Mouse (Mus musculus) G1E-ER4 (cell line): ENCODE results near the gene Fam135a. TPM values are rescaled to one million over a fixed set of nuclear protein-coding genes. Genes with fewer than 3 reads are reported as not detected.

Source experiments
- GATA1 ChIP-seq: IDR thresholded peaks from one replicate; pipeline ENCODE4 v1.8.0; 2012; ENCODE audit warnings: low read length, inconsistent platforms
- polyA plus RNA-seq: library from polyadenylated mRNA; stranded (reverse); fragments of >175 nt; gene quantifications from 2 replicates; pipeline ENCODE4 v1.2.3, GENCODE M21; 2012

The Fam135a gene
- polyA plus RNA-seq, 1 experiment, result not detected

DNA sequence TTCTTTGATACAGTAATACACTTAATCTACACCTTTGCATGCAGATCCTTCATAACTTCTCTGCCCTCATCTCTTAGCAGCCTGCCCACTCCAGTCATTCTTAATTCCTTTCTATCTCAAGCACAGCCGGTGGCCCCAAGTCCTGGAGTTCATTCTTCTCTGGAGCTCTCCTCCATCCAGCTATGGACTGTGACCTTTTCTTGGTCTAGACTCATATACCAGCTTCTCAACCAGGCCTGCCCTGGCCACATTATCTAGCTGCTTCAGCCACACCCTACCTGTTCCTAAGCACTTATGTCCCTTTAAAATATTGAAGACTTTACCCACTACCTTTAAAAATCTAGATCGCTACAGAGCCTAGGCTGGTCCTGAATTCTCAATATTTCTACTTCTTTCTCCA, 9.5 kb downstream of the Fam135a start:
- TF ChIP-seq GATA1, result no peak

DNA sequence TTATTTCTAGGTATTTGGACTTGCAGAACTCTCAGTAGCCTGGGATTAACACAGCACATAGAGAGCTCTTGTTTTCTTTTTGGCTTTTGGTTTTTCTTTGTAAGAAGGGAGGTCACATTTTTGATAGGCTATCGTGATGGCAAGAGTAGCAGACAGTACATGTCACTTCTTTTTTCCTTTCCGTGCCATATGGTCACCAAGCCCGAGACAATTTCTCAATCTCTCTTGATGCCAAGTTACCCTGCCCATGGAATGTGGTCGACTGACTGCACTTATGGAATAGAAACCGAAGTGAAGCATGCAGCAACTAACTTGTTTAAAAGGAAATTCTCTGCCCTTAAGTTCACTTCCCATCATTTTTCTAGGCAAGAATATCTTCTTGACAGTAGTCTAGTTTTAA, 10.0 kb downstream of the Fam135a start:
- TF ChIP-seq GATA1, result no peak

DNA sequence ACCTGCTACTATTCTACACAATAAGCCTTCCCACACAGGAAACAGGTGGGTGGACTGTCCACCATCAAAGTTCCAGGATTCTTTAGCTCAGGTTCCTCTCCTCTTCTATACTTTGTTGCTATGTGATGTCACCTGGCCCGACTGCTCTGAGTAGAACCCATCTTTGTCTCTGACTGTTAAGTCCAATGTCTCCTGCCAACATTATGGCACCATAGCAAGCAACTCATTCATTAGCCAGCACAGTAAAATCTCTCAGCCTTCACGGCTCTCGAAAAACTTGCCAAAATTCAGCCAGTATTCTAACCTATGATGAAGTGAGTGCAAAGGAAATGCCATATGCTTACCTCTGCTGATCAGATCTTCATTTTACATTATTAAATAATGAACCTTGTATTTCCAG, 14.0 kb downstream of the Fam135a start:
- TF ChIP-seq GATA1, result no peak

DNA sequence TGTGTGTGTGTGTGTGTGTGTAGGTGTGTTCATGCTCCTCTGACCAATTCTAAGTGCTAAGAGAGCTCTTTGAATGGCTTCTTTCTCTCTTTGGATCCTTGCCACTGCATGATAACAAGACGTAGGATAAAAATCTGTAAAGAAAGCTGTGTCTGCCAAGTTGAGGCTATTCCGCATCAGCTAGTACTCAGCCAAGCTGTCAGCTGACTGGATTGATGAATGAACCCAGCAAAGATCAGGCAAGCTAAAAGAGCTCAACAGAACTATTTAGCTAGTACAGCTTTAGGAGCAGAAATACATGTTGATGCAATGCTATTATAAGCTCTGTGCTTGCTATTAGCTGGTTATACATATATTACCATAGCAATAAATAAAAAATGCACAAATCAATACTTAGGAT, 25.7 kb downstream of the Fam135a start:
- no peak for TF ChIP-seq GATA1

DNA sequence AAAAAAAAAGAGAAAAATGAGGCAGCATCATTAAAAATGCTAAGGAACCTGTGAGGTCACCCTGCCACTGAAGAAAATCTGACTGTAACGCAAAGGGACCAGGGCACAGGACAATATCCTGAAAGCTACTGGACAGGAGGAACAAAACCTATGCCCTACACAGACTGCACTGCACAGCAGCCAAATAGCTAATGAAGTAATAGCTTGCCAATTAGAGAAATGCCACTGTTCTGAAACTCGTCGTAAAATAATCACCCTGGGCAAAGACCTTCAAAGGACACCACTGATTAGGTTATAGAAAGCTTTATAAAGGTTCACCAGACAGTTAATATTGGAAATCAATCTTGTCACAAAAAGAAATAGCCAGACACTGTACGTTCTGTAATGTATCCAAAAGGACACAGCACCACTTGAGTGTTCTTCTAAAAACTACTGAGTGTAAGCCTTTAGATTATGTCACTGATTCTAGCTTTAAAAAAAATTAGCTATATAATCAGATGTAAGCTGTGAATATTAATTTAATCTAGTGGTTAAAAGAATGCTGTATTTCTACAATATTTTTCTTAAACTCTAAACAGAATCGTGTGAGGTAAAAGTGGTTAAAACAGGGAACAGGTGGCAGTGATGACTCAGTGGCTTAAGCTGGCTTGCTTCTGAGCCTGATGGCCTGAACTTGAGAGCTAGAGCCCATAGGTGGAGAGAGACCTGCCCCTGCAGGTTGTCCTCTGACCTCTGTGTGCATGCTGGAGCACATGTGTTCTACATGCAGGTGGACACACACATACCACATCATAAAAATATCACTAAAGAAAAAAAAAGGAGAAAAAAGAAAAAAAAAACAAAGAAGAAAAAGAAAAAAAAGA, 26.5 kb downstream of the Fam135a start:
- TF ChIP-seq GATA1, result no peak

DNA sequence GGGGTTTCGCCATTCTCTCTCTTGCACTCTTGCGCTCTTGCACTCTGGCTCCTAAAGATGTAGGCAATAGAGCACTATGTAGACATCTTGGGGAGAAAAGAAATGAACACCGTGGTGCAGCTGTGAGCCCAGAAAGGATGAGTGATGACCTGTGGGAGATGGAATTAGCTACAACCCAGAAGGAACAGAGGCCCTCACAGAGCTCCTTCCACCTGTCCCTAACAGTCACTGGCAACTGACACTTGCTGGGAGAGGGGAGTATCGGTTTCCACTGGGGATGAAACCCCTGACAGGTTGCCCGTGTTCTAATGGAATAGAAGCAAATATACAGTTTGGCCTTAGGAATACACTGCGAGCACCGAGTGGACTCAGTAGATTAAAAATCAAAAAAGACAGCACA, 31.3 kb downstream of the Fam135a start:
- TF ChIP-seq GATA1, result no peak

DNA sequence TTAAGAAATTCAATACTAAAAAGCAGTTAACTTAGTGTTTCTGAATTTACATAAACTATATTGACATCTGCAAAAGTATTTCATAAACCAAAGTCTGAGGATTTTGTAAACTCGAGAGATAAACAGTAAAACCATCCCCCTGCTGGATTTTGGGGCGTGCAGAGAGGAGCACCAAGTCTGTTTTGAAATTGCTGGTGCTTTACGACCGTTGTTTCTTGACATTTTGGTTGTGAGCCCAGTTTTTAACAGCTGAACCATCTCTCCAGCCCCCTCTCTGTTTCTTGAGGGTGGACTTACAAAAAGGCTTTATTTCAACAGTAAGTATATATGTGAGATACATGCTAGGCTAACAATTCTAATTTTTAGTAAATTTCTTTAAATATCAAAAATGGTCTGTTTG, 33.4 kb downstream of the Fam135a start:
- TF ChIP-seq GATA1, result no peak

DNA sequence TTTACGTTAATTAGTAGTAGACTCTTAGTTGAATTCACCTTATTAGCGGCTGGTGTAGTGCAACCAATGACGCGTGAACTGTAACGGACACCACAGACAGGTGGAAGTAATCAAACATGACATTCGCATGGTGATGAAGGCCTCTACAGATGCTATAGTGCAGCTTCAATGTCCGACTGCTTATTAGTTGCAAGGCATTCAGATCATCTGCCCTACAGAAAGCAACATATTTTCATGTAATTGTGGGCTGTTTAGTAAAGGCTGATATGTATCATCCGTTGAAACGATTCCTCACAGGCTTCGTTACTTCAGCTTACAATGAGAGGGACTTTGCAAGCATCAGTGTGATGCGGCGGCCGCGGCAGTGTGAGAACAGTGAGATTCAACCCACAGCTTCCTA, 44.4 kb downstream of the Fam135a start:
- no peak for TF ChIP-seq GATA1

DNA sequence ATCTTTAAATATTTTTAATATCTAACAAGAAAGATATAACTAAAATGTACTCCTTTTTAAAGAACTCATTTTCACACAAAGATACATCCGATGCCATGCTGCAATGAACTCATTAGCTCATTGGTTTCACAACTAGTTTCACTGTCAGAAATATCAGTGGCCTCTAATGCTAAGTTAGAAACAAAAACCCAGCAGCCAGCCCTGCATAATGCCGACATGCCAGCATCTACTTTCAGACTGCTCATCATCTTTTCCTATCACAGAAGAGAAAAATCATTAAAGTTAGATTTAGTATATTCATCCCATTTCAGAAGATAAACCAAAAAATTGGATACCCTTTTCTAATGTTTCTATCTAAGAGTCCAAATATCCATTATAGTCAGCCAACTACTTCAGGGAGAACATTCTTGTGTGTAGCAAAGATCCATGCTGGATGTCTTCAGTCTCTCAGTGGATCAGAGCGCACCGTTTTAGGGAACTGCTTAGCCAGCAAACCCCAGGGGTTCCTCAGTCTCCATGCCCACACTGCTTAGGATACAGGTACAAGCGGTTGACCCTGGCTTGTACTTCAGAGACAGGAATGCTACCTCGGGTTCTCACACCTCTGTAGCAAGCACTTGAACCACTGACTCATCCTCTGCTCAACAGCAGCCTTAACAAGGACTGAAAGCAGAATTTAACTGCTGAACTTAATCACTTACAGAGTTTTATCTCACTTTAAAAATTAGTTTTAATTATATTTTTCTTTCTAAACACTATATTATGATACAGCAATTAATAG, 53.2 kb downstream of the Fam135a start:
- no peak for TF ChIP-seq GATA1

DNA sequence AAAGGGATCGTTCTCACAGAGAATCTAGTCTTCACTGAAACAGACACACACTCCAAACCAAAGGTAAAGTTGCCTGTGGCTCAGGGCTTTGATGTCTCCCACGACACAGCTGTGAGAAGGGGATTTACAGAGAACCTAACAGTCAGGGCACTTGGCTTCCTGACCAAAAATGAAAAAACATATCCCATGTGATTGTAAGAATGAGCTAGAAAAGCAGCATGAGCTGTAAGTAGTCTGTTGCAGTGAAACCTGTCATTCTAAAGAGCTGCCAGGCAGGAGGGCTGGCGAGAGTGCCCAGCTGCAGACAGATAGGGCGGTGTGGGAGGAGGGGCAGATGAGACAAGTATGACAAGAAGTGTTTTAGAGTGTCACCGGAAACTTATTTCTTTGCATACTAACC, 54.5 kb downstream of the Fam135a start:
- no peak for TF ChIP-seq GATA1

DNA sequence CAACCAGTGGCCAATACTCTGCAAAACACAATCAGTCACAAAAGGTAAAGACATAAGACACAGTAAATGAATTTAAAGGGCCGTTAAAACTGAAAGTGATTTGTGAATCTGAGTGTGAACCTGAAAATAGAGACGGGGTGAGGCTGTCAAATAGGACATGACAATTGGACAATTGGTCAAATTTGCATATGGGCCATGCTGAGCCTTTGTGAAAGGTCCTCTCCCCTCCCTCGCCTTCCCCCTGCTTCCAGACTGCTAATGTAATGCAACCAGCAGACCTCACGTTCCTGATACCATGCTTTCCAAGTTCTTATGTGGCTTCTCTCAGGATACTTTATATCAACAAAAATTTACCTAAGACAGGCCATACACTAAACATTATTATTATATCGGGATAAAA, 57.1 kb downstream of the Fam135a start:
- TF ChIP-seq GATA1, result no peak

DNA sequence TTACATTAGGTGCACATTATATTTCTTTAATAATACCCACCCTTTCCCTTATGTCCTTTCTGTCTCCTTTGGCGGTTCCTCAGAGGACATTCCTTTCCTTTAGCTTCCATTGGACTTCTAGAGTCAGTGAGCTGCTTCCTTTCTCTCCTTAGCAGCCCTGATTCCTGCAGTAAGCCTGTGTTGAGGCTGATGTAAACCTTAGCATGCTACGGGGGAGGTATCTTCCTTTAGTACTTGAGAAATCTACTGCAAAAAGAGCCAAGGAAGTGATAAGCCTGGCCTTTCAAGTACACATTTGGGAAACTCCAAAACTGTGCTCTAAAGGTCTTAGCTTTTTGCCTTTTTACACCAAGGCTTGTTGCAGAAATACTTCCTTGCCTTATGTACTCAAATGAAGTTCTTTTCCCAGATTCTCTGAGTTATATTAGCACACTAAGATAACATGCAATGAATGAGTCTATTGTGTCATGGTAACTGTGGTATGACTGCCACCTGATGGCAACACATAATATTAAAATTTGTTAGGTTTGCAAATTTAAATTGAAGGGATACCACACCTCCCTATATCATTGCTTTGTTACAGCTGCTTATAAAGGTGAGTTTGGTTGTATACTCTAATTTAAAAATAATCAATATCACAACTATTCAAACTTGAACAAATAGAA, 66.2 kb downstream of the Fam135a start:
- no peak for TF ChIP-seq GATA1

DNA sequence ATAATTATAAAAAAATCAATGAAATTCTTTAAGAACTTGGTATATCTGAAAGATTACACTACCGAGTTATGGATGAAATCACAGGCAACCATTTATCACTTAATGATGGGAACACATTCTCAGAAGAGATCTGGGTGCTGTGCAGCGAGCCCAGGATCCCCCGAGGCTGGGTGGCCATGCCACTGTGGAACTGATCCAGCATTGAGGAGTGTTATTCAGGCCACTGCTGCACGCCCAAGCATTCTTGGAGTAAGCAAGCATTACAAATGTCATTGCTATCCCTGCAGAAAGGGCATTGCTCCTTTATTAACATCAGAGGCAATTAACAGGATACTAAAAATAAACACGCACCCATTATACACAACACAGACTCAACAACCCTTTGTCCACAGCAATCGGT, 89.3 kb downstream of the Fam135a start:
- no peak for TF ChIP-seq GATA1

DNA sequence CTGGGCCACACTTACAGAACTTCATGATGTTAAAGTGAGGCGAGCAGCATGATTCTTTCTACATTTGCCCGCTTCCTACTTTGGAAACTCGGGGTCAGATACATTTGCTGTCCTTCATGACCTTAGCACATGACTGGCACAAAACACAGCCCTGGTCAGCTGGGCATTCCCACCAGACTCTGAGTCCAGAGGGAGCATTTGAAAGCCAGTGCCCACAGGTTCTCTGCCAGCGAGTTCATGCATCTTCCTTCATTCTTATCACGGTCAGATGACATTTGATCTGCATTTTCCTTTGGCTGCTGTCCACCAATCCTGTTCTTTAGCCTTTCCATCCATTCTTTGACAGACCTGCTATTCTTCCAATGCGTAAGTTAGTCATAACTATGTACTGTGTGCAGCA, 90.1 kb downstream of the Fam135a start:
- TF ChIP-seq GATA1, result no peak

DNA sequence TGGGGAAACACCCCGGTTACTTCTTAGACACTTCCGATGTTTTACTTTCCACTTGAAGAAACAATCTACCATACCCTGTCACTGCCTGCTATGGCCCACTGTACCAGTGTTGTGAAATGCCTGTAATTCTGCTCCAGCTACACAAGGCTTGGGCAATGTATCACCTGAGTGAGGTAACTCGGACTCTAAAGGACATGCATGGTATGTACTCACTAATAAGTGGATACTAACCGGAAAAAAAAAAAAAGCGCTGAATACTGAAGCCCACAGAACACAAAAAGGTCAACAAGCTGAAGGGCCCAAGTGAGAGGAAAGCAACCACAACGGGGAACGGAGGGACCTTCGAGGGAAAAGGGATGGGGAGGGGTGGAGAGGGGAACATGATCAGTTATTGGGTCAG, 92.5 kb downstream of the Fam135a start:
- TF ChIP-seq GATA1, result no peak

DNA sequence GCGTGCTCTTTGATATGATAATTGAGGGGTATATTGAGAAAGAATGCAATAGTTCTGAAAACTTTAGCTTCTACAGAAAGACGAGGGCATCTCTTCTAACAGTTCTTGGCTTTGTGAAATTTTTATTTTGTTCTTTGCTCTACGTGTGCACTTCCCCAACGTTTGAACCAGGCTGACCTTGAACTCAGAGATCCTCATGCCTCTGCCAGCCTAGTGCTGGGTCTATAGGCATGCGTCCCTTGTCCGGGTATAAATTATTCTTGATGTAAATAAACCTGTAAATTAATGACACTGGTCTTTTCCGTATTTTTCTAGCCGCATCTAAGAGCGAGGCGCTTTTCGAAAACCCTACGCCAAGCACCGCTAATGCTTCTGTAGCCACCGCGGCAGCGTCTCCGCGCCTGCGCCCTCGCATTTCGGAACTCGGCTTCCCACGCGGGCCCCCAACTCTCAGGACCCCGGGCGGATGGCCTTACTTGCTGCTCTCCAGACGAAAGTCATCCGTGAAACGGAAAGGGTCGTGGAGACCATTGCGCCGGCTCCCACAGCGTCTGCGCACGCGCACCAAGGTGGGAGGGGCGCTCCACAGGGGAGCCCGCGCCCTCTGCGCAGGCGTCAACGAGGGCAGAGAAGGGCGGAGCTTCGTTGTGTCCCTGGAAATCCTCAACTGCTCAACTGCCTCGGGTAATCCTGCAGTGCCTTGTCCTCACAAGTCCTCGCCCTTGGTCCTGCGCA, 94.9 kb downstream of the Fam135a start, which contains the start of gene Sdhaf4:
TSS of gene Sdhaf4 (minus strand) at position 587 of the 735 bp plus-strand sequence.
- no peak for TF ChIP-seq GATA1
